Mouse (Mus musculus): ENCODE results near the gene Btaf1. TPM values are rescaled to one million over a fixed set of nuclear protein-coding genes. Genes with fewer than 3 reads are reported as not detected.

Gene Btaf1
- polyA plus RNA-seq (2016; fragmentation: Nextera tagmentation; extraction: Ambion mirVana), result 16.1 and 17.4 TPM in 2 replicates

DNA sequence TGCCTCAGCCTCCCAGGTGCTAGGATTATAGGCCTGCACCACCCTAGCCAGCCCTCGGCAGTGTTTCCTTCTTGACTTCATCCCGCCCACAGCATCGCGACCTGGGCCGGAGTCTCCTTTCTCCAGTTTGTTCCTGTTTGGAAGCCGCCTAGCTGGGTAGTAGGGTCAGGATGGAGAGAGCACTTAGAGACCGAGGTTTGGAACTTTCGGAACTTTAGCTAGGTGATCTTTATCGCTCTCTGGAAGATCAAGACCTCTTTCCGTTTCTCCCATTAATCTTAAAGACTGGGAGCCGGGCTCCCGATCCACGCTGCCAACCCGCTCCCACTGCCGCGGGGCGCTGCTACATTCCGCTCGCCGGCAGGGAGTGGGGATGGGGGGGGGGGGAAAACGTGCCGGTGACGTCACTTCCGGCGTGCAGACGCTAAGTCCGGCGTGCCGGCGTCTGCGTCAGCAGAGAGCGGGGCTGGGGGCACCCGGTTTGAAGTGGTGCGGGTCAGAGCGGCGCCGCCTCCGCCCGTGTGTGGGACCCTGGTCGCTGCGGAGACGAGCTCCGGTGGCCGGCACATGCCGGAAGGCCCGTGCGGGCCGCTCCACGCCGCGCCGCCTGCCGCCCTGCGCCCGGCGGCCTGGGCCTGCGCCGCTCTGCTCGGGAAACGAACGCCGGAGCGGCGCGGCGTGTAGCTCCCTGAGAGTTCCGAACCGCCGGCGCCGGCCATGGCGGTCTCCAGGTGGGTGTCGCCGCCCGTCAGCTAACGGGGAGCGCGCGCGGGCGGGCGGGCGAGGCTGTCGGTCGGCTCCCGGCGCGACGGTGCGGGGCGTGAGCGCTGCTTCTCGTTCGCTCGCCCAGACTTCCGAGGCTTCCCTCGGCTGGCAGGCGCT is at the start of gene Btaf1:
Gene Btaf1 (plus strand): TSS at position 409 of the 882 bp plus-strand sequence.
- under 1% methylated on average over 76 of the region's 98 CpGs for WGBS

DNA sequence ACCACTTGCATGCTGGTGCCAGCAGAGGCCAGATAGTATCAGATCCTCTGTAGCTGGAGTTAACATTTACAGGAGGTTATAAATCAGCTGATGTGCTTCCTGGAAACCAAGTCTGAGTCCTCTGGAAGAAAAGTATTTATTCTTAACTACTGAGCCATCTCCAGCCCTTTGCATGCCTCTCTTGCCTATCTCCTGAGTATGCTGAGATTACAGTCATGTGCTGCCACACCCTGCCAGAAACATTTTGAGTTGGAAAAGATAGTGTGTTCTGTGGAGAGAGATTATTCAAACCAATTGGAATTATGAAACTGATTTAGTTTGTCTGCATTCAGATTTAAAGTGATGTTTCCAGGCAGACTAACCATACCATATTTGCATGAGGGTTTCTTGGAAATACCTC is 48.5 kb upstream of the Btaf1 start:
- H3K36me3 ChIP-seq, result peaks cover 93% of the 10 kb centered on the region
- no peak for ATAC-seq (ENCODE audit: insufficient number of reproducible peaks, insufficient read depth, low FRiP score, low TSS enrichment, low read depth)

More for the DNA sequence above, at the start of gene Btaf1:
- Histone ChIP-seq H3K27ac (peak within 1 kb of the TSS; percentile 96), H3K27me3 (no peaks in the 10 kb centered on the region), H3K9me3 (no peaks in the 10 kb centered on the region), H3K4me1 (replicated peaks) (peaks cover 12% of the 10 kb centered on the region), H3K4me3 (replicated peaks) (peak within 1 kb of the TSS; percentile 95), H3K36me3 (no peaks in the 10 kb centered on the region), H3K9ac (replicated peaks) (peak within 1 kb of the TSS; percentile 92), H3K4me2 (peak within 1 kb of the TSS; percentile 70)
- peak; percentile 95 for ATAC-seq (ENCODE audit: insufficient number of reproducible peaks, insufficient read depth, low FRiP score, low TSS enrichment, low read depth)

DNA sequence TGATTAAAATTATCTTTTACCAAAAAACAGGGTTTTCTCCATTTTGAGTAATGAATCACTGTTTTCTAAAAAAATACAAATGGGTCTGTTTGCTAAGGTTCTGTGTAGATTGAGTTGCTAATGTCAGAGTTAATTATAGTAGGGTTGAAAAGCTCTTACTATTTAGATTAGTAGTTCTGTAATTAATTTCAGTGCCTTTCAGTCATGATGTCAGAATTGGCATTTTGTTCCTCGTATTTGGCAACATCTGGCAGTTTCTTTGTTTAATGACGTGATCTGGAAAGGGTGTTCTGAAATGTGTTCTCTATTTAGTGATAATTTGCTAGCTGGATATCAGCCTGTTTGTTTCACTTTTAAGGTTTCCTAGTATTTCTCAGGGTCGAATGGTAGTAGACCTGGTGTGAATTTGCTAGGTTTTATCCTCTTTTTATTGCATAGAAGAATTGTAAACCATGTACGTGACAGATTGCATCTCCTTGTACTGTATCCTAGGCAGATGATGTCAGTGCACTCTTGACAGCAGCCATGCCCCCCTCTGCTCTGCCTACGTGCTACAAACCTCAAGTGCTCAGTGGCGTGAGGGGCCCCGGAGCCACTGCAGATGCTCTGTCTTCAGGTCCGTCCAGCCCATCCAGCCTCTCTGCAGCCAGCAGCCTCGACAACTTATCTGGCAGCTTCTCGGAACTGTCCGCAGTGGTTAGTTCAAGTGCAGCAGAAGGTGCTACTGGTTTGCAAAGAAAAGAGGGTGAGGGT is 47.0 kb upstream of the Btaf1 start:
- no peaks in the 10 kb centered on the region for H3K27me3 ChIP-seq
- H3K9ac ChIP-seq (replicated peaks), result no peak overlapping the region
- no peaks in the 10 kb centered on the region for H3K9me3 ChIP-seq
- H3K4me2 ChIP-seq, result no peak overlapping the region
- 73% methylated on average over 11 of the region's 11 CpGs for WGBS
- H3K4me3 ChIP-seq (replicated peaks), result no peak overlapping the region
- peaks cover 95% of the 10 kb centered on the region for H3K36me3 ChIP-seq
- H3K27ac ChIP-seq, result no peak overlapping the region
- no peaks in the 10 kb centered on the region for H3K4me1 ChIP-seq (replicated peaks)
- ATAC-seq (ENCODE audit: insufficient number of reproducible peaks, insufficient read depth, low FRiP score, low TSS enrichment, low read depth), result no peak

More for the DNA sequence above, 48.5 kb upstream of the Btaf1 start:
- no peaks in the 10 kb centered on the region for H3K27me3 ChIP-seq
- no peaks in the 10 kb centered on the region for H3K9me3 ChIP-seq
- no peak overlapping the region for H3K4me2 ChIP-seq
- no peak overlapping the region for H3K9ac ChIP-seq (replicated peaks)
- no peaks in the 10 kb centered on the region for H3K4me1 ChIP-seq (replicated peaks)
- H3K4me3 ChIP-seq (replicated peaks), result no peak overlapping the region
- no peak overlapping the region for H3K27ac ChIP-seq

DNA sequence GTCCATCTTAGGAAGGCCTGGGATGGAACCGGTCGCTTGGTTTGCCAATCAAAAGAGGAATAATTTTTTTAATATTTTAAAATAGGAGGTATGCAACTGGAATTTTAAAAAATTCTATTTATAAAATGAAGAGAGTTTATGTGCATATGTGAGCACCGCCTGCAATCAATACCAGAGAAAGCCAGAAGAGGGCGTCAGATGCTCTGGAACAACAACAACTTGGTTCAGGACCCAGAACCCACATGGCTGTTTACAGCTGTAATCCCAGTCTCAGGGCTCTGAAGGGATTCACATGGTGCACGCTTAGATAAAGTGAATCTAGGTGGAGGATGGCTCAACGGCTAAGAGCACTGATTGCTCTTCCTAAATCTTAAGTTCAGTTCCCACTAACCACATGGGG is 42.8 kb upstream of the Btaf1 start:
- no peaks in the 10 kb centered on the region for H3K27me3 ChIP-seq
- no peaks in the 10 kb centered on the region for H3K9me3 ChIP-seq
- H3K4me3 ChIP-seq (replicated peaks), result no peak overlapping the region
- H3K36me3 ChIP-seq, result peaks cover 97% of the 10 kb centered on the region
- no peaks in the 10 kb centered on the region for H3K4me1 ChIP-seq (replicated peaks)
- 83% methylated on average over 6 of the region's 6 CpGs for WGBS
- ATAC-seq (ENCODE audit: insufficient number of reproducible peaks, insufficient read depth, low FRiP score, low TSS enrichment, low read depth), result no peak
- no peak overlapping the region for H3K27ac ChIP-seq
- no peak overlapping the region for H3K9ac ChIP-seq (replicated peaks)
- H3K4me2 ChIP-seq, result no peak overlapping the region

DNA sequence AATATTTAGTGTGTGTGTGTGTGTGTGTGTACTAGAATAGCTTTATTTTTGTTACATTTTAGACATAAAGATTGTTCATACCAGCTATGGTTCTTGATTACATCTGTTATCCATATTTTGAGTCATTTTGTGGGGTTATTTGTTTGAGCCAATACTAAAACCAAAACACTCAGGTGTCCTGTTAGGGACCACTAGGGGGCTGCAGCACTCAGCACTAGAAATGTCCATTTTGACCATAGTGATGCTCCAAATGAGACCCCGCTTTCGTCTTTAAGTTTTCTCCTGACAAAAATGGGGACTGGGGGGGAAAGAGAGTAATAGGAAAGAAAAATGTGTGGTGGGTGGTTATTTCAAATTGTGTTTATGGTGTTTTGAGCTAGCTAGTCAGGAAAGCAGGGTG is 39.6 kb upstream of the Btaf1 start:
- 83% methylated on average over 2 of the region's 2 CpGs for WGBS
- ATAC-seq (ENCODE audit: insufficient number of reproducible peaks, insufficient read depth, low FRiP score, low TSS enrichment, low read depth), result no peak
- peaks cover 98% of the 10 kb centered on the region for H3K36me3 ChIP-seq
- no peak overlapping the region for H3K9ac ChIP-seq (replicated peaks)
- no peaks in the 10 kb centered on the region for H3K4me1 ChIP-seq (replicated peaks)
- H3K27ac ChIP-seq, result no peak overlapping the region
- no peak overlapping the region for H3K4me3 ChIP-seq (replicated peaks)
- no peaks in the 10 kb centered on the region for H3K9me3 ChIP-seq
- H3K4me2 ChIP-seq, result no peak overlapping the region
- H3K27me3 ChIP-seq, result no peaks in the 10 kb centered on the region

DNA sequence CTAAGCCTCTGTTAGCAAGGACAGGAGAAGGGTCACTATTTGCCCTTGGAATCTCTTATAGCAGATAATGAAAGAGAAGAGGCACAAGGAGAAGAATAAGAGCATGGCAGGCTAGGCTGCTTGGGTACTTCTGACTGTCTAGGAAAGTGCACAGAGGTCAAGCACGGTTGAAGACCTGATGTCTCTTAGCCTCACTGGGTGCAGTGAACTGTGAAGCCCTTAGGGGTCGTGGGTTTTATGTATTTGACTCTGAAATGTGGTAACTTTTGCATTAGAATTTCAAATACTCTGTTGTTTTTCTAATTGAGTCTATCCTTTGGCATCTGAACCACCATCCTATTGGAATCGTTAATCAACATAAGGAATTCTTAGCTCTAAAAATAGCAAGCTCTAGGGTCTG is 38.2 kb upstream of the Btaf1 start:
- no peak overlapping the region for H3K9ac ChIP-seq (replicated peaks)
- no peaks in the 10 kb centered on the region for H3K9me3 ChIP-seq
- H3K36me3 ChIP-seq, result peaks cover 97% of the 10 kb centered on the region
- H3K4me1 ChIP-seq (replicated peaks), result no peaks in the 10 kb centered on the region
- ATAC-seq (ENCODE audit: insufficient number of reproducible peaks, insufficient read depth, low FRiP score, low TSS enrichment, low read depth), result no peak
- H3K4me3 ChIP-seq (replicated peaks), result no peak overlapping the region
- H3K4me2 ChIP-seq, result no peak overlapping the region
- H3K27me3 ChIP-seq, result no peaks in the 10 kb centered on the region
- 90% methylated on average over 3 of the region's 3 CpGs for WGBS
- H3K27ac ChIP-seq, result no peak overlapping the region

DNA sequence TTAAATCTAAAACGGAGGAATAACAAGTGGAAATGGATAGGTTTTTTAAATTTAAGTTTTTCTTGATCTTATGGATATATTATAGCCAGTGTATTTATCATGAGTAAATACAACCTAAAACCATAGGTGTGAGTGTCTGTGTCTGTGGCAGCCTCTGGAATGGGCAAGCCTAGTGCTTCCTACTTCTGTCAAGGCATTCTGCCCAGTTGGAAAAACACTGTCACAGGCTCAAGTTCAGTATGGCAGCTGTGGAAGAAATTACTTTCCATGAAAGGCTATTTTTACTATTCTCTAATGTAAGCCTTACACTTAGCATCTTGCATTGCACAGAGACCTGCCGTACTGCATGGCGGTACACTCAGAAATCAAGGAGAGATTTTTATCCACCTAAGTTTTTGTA is 34.1 kb upstream of the Btaf1 start:
- H3K9ac ChIP-seq (replicated peaks), result no peak overlapping the region
- WGBS, result 97% methylated on average over 3 of the region's 3 CpGs
- peaks cover 3% of the 10 kb centered on the region; the same call in 1 of the 2 replicates for H3K4me1 ChIP-seq (replicated peaks)
- no peak for ATAC-seq (ENCODE audit: insufficient number of reproducible peaks, insufficient read depth, low FRiP score, low TSS enrichment, low read depth)
- H3K4me2 ChIP-seq, result no peak overlapping the region
- no peak overlapping the region for H3K27ac ChIP-seq
- H3K27me3 ChIP-seq, result no peaks in the 10 kb centered on the region
- H3K4me3 ChIP-seq (replicated peaks), result no peak overlapping the region
- H3K36me3 ChIP-seq, result peaks cover 74% of the 10 kb centered on the region
- H3K9me3 ChIP-seq, result no peaks in the 10 kb centered on the region

DNA sequence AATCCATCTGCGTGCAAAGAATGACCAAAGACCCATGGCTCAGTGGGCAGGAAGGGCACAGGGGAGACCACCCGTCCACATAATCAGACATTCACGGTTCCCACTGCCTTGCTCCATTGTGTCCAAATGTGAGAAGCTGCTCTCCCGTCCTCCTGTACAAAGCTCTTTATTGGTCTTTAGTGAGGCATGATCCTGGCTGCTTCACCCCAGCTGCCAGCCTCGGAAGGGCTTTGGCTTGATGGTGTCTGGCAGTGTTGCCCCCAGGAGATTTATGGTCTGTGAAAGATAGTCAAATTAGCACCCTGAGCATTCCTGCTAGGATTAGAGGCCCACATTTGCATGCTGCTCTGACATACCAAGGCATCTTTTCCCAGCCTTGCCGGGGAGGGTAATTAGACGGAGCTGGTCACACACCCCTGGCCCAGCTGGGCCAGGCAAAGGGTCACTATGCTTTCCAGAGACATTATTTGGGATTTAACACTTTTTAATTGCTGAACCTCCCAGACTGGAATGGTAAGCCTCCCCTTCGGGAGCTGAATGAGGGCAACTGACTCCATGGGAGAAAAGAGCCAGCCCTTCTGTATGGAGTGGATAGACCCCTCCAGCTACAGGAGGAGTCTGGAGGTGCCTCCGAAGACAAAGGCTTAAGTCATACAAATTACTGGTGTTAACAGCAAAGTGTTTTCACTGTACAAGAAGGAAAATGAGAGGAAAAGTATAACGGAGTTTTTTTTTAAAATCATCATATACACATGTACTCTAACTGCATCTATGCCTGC is 28.9 kb upstream of the Btaf1 start:
- H3K4me3 ChIP-seq (replicated peaks), result no peak overlapping the region
- peak overlapping the region; percentile 18; the same call in 1 of the 2 replicates for H3K9ac ChIP-seq (replicated peaks)
- WGBS, result 14% methylated on average over 10 of the region's 10 CpGs
- H3K27ac ChIP-seq, result no peak overlapping the region
- H3K27me3 ChIP-seq, result no peaks in the 10 kb centered on the region
- H3K4me2 ChIP-seq, result no peak overlapping the region
- H3K9me3 ChIP-seq, result no peaks in the 10 kb centered on the region
- H3K4me1 ChIP-seq (replicated peaks), result peaks cover 8% of the 10 kb centered on the region; the same call in 1 of the 2 replicates
- ATAC-seq (ENCODE audit: insufficient number of reproducible peaks, insufficient read depth, low FRiP score, low TSS enrichment, low read depth), result no peak
- peaks cover 23% of the 10 kb centered on the region for H3K36me3 ChIP-seq

DNA sequence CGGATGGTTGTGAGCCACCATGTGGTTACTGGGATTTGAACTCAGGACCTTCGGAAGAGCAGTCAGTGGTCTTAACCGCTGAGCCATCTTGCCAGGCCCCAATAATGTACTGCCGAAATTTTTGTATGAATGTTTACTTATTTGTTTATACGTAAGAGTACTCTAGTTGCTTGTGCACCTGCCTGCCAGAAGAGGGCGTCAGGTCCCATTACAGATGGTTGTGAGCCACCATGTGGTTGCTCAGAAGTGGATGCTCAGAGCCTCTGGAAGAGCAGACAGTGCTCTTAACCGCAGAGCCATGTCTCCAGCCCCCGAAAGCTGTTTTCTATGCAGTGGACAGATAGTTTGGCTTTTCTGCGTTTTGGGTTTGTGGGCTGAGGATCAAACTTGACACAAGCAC is 28.1 kb upstream of the Btaf1 start:
- WGBS, result 43% methylated on average over 9 of the region's 9 CpGs
- no peaks in the 10 kb centered on the region for H3K9me3 ChIP-seq
- no peak for ATAC-seq (ENCODE audit: insufficient number of reproducible peaks, insufficient read depth, low FRiP score, low TSS enrichment, low read depth)
- peaks cover 17% of the 10 kb centered on the region for H3K36me3 ChIP-seq
- H3K27ac ChIP-seq, result no peak overlapping the region
- peaks cover 8% of the 10 kb centered on the region; the same call in 1 of the 2 replicates for H3K4me1 ChIP-seq (replicated peaks)
- H3K9ac ChIP-seq (replicated peaks), result no peak overlapping the region
- no peak overlapping the region for H3K4me3 ChIP-seq (replicated peaks)
- no peaks in the 10 kb centered on the region for H3K27me3 ChIP-seq
- H3K4me2 ChIP-seq, result no peak overlapping the region

DNA sequence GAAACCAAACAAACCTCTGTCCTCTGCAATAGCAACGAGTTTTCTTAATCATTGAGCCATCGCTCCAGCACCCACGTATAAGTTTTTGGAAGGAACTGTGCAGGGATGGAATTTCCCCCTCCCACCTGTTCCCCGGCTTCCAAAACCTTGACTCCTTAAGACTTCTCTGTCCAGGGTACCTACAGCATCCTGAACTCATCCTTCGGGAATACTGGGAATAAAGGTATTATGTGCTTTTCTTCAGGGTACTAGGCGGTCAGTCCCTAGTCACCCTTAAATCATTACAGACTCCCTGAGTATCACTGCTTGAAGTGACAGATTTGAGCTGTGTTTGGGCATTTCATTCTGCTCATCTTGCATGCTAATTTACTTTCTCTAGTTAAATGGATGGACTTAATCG is 22.5 kb upstream of the Btaf1 start:
- 46% methylated on average over 7 of the region's 7 CpGs for WGBS
- Histone ChIP-seq H3K4me1 (replicated peaks) (0 out of 2 replicates have a peak, but pooled peaks cover 3% of the 10 kb centered on the region), H3K27me3 (no peaks in the 10 kb centered on the region), H3K9ac (replicated peaks) (no peak overlapping the region), H3K9me3 (no peaks in the 10 kb centered on the region), H3K4me2 (peak overlapping the region; percentile 63), H3K4me3 (replicated peaks) (no peak overlapping the region), H3K27ac (no peak overlapping the region), H3K36me3 (no peaks in the 10 kb centered on the region)
- ATAC-seq (ENCODE audit: insufficient number of reproducible peaks, insufficient read depth, low FRiP score, low TSS enrichment, low read depth), result no peak

Data from limb, embryonic 12.5 days (tissue).